Comparison of ENCODE assay signal across 19 mouse cellular contexts in the genomic region with DNA sequence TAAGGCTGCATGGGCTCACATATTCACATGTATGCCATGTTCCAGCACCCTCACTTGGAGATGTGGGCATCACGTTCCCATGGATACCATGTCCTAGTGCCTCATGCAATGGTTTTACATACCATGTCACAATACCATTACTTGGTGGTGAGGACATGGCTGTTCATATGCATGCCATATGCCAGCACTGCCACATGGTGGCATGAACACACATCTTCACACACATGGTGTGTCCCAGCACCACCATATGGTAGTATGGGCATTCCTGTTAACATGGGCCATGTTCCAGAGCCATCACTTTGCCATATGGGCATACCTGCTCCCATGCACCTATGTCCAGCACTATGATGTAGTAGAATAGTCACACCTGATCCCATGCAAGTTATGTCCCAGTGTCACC. TPM values are rescaled to one million over a fixed set of nuclear protein-coding genes. Genes with fewer than 3 reads are reported as not detected.
DNase-seq lines count a peak whose midpoint lies in the region; ATAC-seq and TF ChIP-seq lines count a peak whose summit lies in the region.
"Had no signal": no experiment of that assay in that cellular context is flagged by ENCODE, and none has a peak within 500 bp of the region (broad histone marks: within the 10 kb centered on the region; RNA-seq: fewer than 3 reads in every experiment).

No protein-coding gene starts in this region.

- no peak overlapping the region for H3K4me2 ChIP-seq in forebrain, postnatal 0 days (ENCODE audit: low read depth)
- H3K4me2 ChIP-seq in forebrain, embryonic 14.5 days (ENCODE audit: low read length), result no peak overlapping the region
- H3K4me2 ChIP-seq in kidney, postnatal 0 days (ENCODE audit: low read length), result no peak overlapping the region
- H3K4me2 ChIP-seq: embryonic facial prominence, embryonic 15.5 days; heart, embryonic 13.5 days; hindbrain, embryonic 15.5 days had no signal

- no peak overlapping the region for H3K4me3 ChIP-seq in forebrain, postnatal 0 days (ENCODE audit: low read depth, low read length)
- no peak overlapping the region for H3K4me3 ChIP-seq in forebrain, embryonic 14.5 days (ENCODE audit: low read depth, low read length)
- no peak overlapping the region for H3K4me3 ChIP-seq in kidney, postnatal 0 days (replicated peaks; ENCODE audit: low read depth, low read length)
- peak overlapping the region; percentile 19 for H3K4me3 ChIP-seq in megakaryocyte, embryonic 14.5 days (replicated peaks)
- H3K4me3 ChIP-seq: embryonic facial prominence, embryonic 15.5 days; heart, embryonic 13.5 days; hindbrain, embryonic 15.5 days had no signal

- peak; percentile 33; the same call in 1 of the 2 replicates for TF ChIP-seq CTCF in forebrain, postnatal 0 days (IDR thresholded peaks at IDR 0.05; ENCODE audit: low read depth)
- peak; percentile 37 for TF ChIP-seq CTCF in kidney, postnatal 0 days (IDR thresholded peaks at IDR 0.05; ENCODE audit: low read depth)

- WGBS in forebrain, postnatal 0 days, result 94% methylated on average over 1 of the region's 1 CpGs
- 97% methylated on average over 1 of the region's 1 CpGs for WGBS in forebrain, embryonic 14.5 days
- 95% methylated on average over 1 of the region's 1 CpGs for WGBS in kidney, postnatal 0 days

- no peak overlapping the region for H3K27ac ChIP-seq in forebrain, postnatal 0 days (ENCODE audit: low read depth, low read length)
- no peak overlapping the region for H3K27ac ChIP-seq in forebrain, embryonic 14.5 days (ENCODE audit: low read depth, low read length)
- H3K27ac ChIP-seq in kidney, postnatal 0 days, result no peak overlapping the region
- H3K27ac ChIP-seq: embryonic facial prominence, embryonic 15.5 days; heart, embryonic 13.5 days; hindbrain, embryonic 15.5 days had no signal

- H3K9ac ChIP-seq in forebrain, postnatal 0 days, result no peak overlapping the region
- H3K9ac ChIP-seq in forebrain, embryonic 14.5 days (ENCODE audit: low read length), result no peak overlapping the region
- no peak overlapping the region for H3K9ac ChIP-seq in kidney, postnatal 0 days (ENCODE audit: low read depth, low read length)
- H3K9ac ChIP-seq: embryonic facial prominence, embryonic 15.5 days; heart, embryonic 13.5 days; hindbrain, embryonic 15.5 days had no signal

- H3K4me1 ChIP-seq in forebrain, postnatal 0 days (ENCODE audit: insufficient read depth), result no peaks in the 10 kb centered on the region
- H3K4me1 ChIP-seq in forebrain, embryonic 14.5 days (ENCODE audit: control insufficient read depth, insufficient read depth, low read length), result no peaks in the 10 kb centered on the region
- no peaks in the 10 kb centered on the region for H3K4me1 ChIP-seq in kidney, postnatal 0 days (replicated peaks; ENCODE audit: insufficient read depth, low read length)
- peaks cover 65% of the 10 kb centered on the region for H3K4me1 ChIP-seq in megakaryocyte, embryonic 14.5 days
- H3K4me1 ChIP-seq: embryonic facial prominence, embryonic 15.5 days; heart, embryonic 13.5 days; hindbrain, embryonic 15.5 days had no signal

- no peak for ATAC-seq in forebrain, postnatal 0 days
- ATAC-seq in forebrain, embryonic 14.5 days, result no peak
- ATAC-seq in kidney, postnatal 0 days (replicated peaks; ENCODE audit: low FRiP score, low read depth), result 0 out of 2 replicates have a peak, but pooled peaks have one; percentile 1
- ATAC-seq in megakaryocyte, adult 5-6 weeks (ENCODE audit: poor library complexity, severe bottlenecking), result no peak
- ATAC-seq: activated CD4-positive, CD25-positive, alpha-beta regulatory T cell, adult 4 months; forebrain, embryonic 16.5 days; Patski had no signal

- no peak for DNase-seq in forebrain, postnatal 0 days
- no peak for DNase-seq in forebrain, embryonic 14.5 days (ENCODE audit: low spot score)
- DNase-seq in kidney, postnatal 0 days (ENCODE audit: low spot score), result no peak
- DNase-seq in kidney, adult 18-20 months, result no peak
- DNase-seq in right cerebral cortex, postnatal 14 days, result no peak
- DNase-seq: adrenal gland, postnatal 14 days; cerebellum, adult 18-20 months; cerebellum, postnatal 10 days; embryo, embryonic 11 days; gastrocnemius, postnatal 14 days; heart, postnatal 36 days had no signal

- H3K9me3 ChIP-seq in forebrain, postnatal 0 days (ENCODE audit: low read length), result 0 out of 2 replicates have a peak, but pooled peaks cover 4% of the 10 kb centered on the region
- H3K9me3 ChIP-seq in forebrain, embryonic 14.5 days (replicated peaks; ENCODE audit: control insufficient read depth, low read length), result no peaks in the 10 kb centered on the region
- no peaks in the 10 kb centered on the region for H3K9me3 ChIP-seq in kidney, postnatal 0 days (replicated peaks; ENCODE audit: low read length)
- peaks cover 9% of the 10 kb centered on the region for H3K9me3 ChIP-seq in megakaryocyte, embryonic 14.5 days
- H3K9me3 ChIP-seq: embryonic facial prominence, embryonic 15.5 days; heart, embryonic 13.5 days; hindbrain, embryonic 15.5 days had no signal

- H3K27me3 ChIP-seq in forebrain, postnatal 0 days (ENCODE audit: insufficient read depth, low read length), result no peaks in the 10 kb centered on the region
- no peaks in the 10 kb centered on the region for H3K27me3 ChIP-seq in forebrain, embryonic 14.5 days (replicated peaks; ENCODE audit: control insufficient read depth, insufficient read depth, low read length)
- H3K27me3 ChIP-seq in kidney, postnatal 0 days (ENCODE audit: insufficient read depth, low read length), result no peaks in the 10 kb centered on the region
- peaks cover 4% of the 10 kb centered on the region for H3K27me3 ChIP-seq in megakaryocyte, embryonic 14.5 days (replicated peaks)
- H3K27me3 ChIP-seq: embryonic facial prominence, embryonic 15.5 days; hindbrain, embryonic 15.5 days had no signal

- H3K36me3 ChIP-seq in forebrain, postnatal 0 days (ENCODE audit: insufficient read depth), result no peaks in the 10 kb centered on the region
- no peaks in the 10 kb centered on the region for H3K36me3 ChIP-seq in forebrain, embryonic 14.5 days (ENCODE audit: control insufficient read depth, insufficient read depth, low read length)
- H3K36me3 ChIP-seq in kidney, postnatal 0 days (ENCODE audit: insufficient read depth, low read length), result no peaks in the 10 kb centered on the region
- peaks cover 5% of the 10 kb centered on the region for H3K36me3 ChIP-seq in megakaryocyte, embryonic 14.5 days (replicated peaks; ENCODE audit: low read length)
- H3K36me3 ChIP-seq: embryonic facial prominence, embryonic 15.5 days; heart, embryonic 13.5 days; hindbrain, embryonic 15.5 days had no signal

RNA-seq across cellular contexts. Expression of a gene that starts 26.2 kb away (rescaled TPM):
- total RNA-seq in forebrain, postnatal 0 days (2014; rRNA removed), result 127 and 140 TPM in 2 replicates
- polyA plus RNA-seq in forebrain, postnatal 0 days (2015; fragmentation: Nextera tagmentation; extraction: Ambion mirVana), result 76.7 and 106 TPM in 2 replicates
- 23.7 and 32.9 TPM in 2 replicates for polyA plus RNA-seq in forebrain, embryonic 14.5 days (2014; fragmentation: Nextera tagmentation; extraction: Ambion mirVana)
- 5.0 and 5.6 TPM in 2 replicates for polyA plus RNA-seq in kidney, postnatal 0 days (2015; fragmentation: Nextera tagmentation; extraction: Ambion mirVana)
- 224 and 350 TPM in 2 replicates for polyA plus RNA-seq in megakaryocyte, embryonic 14.5 days (2012; ENCODE audit: insufficient read depth, low replicate concordance)
- total RNA-seq in megakaryocyte, adult 5-6 weeks (2015), result 0.11 TPM in 1 of 2 replicates, not detected in the other
- 0.18 TPM in 1 of 2 replicates, not detected in the other for total RNA-seq in megakaryocyte, adult 5-6 weeks (2017)
- polyA plus RNA-seq: activated CD4-positive, CD25-positive, alpha-beta regulatory T cell, adult 4 months had no signal
